Mouse (Mus musculus) CH12.LX (cell line): ENCODE data around the gene Lemd2. TPM values are rescaled to one million over a fixed set of nuclear protein-coding genes. Genes with fewer than 3 reads are reported as not detected.

Experiments
- DNase-seq: peaks from one replicate; pipeline ENCODE4 v3.0.0-alpha.2; 2013; ENCODE audit errors: extremely low read depth
- H3K27ac ChIP-seq: 2 replicates; pipeline ENCODE4 v1.5.1; 2012; ENCODE audit warnings: low read depth, mild to moderate bottlenecking, control low read depth, moderate library complexity; ENCODE audit not compliant: insufficient read depth
- H3K27me3 ChIP-seq: replicated peaks from 2 replicates; pipeline ENCODE3; 2012; ENCODE audit warnings: inconsistent platforms
- H3K36me3 ChIP-seq, 2 experiments: replicated peaks in 1 of 2; 2 replicates each; pipeline versions ENCODE3 to v1.6.1; 2012; ENCODE audit warnings: inconsistent platforms in 1 of 2, low read length in 1 of 2, mild to moderate bottlenecking in 1 of 2, mixed read lengths in 1 of 2, moderate library complexity in 1 of 2; ENCODE audit not compliant: control insufficient read depth in 1 of 2, insufficient read depth in 1 of 2
- H3K4me1 ChIP-seq, 2 experiments: 2 replicates each; pipeline ENCODE4 v1.6.1; 2012; ENCODE audit warnings: inconsistent platforms in 1 of 2, moderate library complexity in 1 of 2; ENCODE audit not compliant: insufficient read depth in 2 of 2, control insufficient read depth in 1 of 2
- H3K4me2 ChIP-seq: 2 replicates; pipeline ENCODE4 v1.6.1; 2012; ENCODE audit warnings: low read depth, mild to moderate bottlenecking, control low read depth; ENCODE audit not compliant: poor library complexity, insufficient read depth, severe bottlenecking
- H3K4me3 ChIP-seq, 3 experiments: fragments of 150-350 bp in 1 of 3; sonication (generic) in 1 of 3; replicated peaks in 1 of 3; 2 replicates each; pipeline versions ENCODE3 to v1.5.1; 2011 to 2012; ENCODE audit warnings: low read depth in 2 of 3, low read length in 2 of 3, mild to moderate bottlenecking in 2 of 3, moderate library complexity in 2 of 3, control low read depth in 1 of 3, improper control_type of control experiment in 1 of 3, inconsistent platforms in 1 of 3, mixed read lengths in 1 of 3; ENCODE audit not compliant: poor library complexity in 1 of 3
- H3K79me2 ChIP-seq: replicated peaks from 2 replicates; pipeline ENCODE4 v1.6.1; 2012; ENCODE audit warnings: mild to moderate bottlenecking, moderate library complexity; ENCODE audit not compliant: control insufficient read depth, poor library complexity, insufficient read depth, severe bottlenecking; ENCODE audit errors: extremely low read depth
- H3K9ac ChIP-seq: 2 replicates; pipeline ENCODE4 v1.6.1; 2012; ENCODE audit warnings: low read depth, mild to moderate bottlenecking, control low read depth, moderate library complexity; ENCODE audit not compliant: insufficient read depth
- H3K9me3 ChIP-seq: replicated peaks from 2 replicates; pipeline ENCODE3; 2012; ENCODE audit warnings: low read length, inconsistent platforms, mixed read lengths
- BHLHE40 ChIP-seq: IDR thresholded peaks from 2 replicates; pipeline ENCODE4 v1.6.1; 2011; ENCODE audit warnings: mild to moderate bottlenecking, low read depth, low read length, improper control_type of control experiment
- CHD1 ChIP-seq: IDR thresholded peaks from 2 replicates; pipeline ENCODE4 v1.6.1; 2012; ENCODE audit warnings: low read depth, low read length, improper control_type of control experiment, inconsistent platforms
- CHD2 ChIP-seq: IDR thresholded peaks from 2 replicates; pipeline ENCODE4 v1.6.1; 2011; ENCODE audit warnings: low read length, improper control_type of control experiment
- CTCF ChIP-seq, 2 experiments: IDR thresholded peaks in 1 of 2; conservative IDR thresholded peaks in 1 of 2; 2 replicates each; pipeline ENCODE4 v1.5.1; 2011 to 2012; ENCODE audit warnings: low read depth in 2 of 2, low read length in 2 of 2, improper control_type of control experiment in 1 of 2, inconsistent platforms in 1 of 2, mild to moderate bottlenecking in 1 of 2, moderate library complexity in 1 of 2
- E2F4 ChIP-seq: IDR thresholded peaks from 2 replicates; pipeline ENCODE4 v1.6.1; 2011; ENCODE audit warnings: low read depth, low read length, improper control_type of control experiment; ENCODE audit not compliant: insufficient replicate concordance
- ELF1 ChIP-seq: IDR thresholded peaks from 2 replicates; pipeline ENCODE4 v1.6.1; 2014; ENCODE audit warnings: low read depth, mild to moderate bottlenecking, inconsistent platforms, low read length, improper control_type of control experiment
- EP300 ChIP-seq: IDR thresholded peaks from 2 replicates; pipeline ENCODE4 v1.6.1; 2011; ENCODE audit warnings: low read length, improper control_type of control experiment
- ETS1 ChIP-seq: conservative IDR thresholded peaks from 2 replicates; pipeline ENCODE4 v1.6.1; 2012; ENCODE audit warnings: low read depth, mild to moderate bottlenecking, inconsistent platforms, low read length, improper control_type of control experiment, moderate library complexity
- GABPA ChIP-seq: IDR thresholded peaks from 2 replicates; pipeline ENCODE4 v1.6.1; 2012; ENCODE audit warnings: low read depth, low read length, improper control_type of control experiment, inconsistent platforms; ENCODE audit not compliant: insufficient replicate concordance
- HCFC1 ChIP-seq: IDR thresholded peaks from 2 replicates; pipeline ENCODE4 v1.6.1; 2012; ENCODE audit warnings: low read depth, mild to moderate bottlenecking, inconsistent platforms, low read length, improper control_type of control experiment
- IRF4 ChIP-seq: IDR thresholded peaks from 2 replicates; pipeline ENCODE4 v1.6.1; 2014; ENCODE audit warnings: low read depth, mild to moderate bottlenecking, inconsistent platforms, low read length, improper control_type of control experiment
- JUN ChIP-seq: IDR thresholded peaks from 2 replicates; pipeline ENCODE4 v1.6.1; 2011; ENCODE audit warnings: low read depth, mild to moderate bottlenecking, low read length, improper control_type of control experiment, moderate library complexity; ENCODE audit not compliant: insufficient read depth
- JUND ChIP-seq: conservative IDR thresholded peaks from 2 replicates; pipeline ENCODE4 v1.6.1; 2011; ENCODE audit warnings: low read depth, low read length, improper control_type of control experiment
- KAT2A ChIP-seq: IDR thresholded peaks from 2 replicates; pipeline ENCODE4 v1.6.1; 2012; ENCODE audit warnings: low read length, improper control_type of control experiment, inconsistent platforms; ENCODE audit not compliant: insufficient replicate concordance
- MAFK ChIP-seq: IDR thresholded peaks from 2 replicates; pipeline ENCODE4 v1.6.1; 2011; ENCODE audit warnings: low read length, improper control_type of control experiment; ENCODE audit not compliant: insufficient replicate concordance
- MAX ChIP-seq: IDR thresholded peaks from 2 replicates; pipeline ENCODE4 v1.6.1; 2011; ENCODE audit warnings: low read length, improper control_type of control experiment
- MAZ ChIP-seq: IDR thresholded peaks from 2 replicates; pipeline ENCODE4 v1.6.1; 2012; ENCODE audit warnings: low read depth, mild to moderate bottlenecking, inconsistent platforms, low read length, improper control_type of control experiment, moderate library complexity
- MEF2A ChIP-seq: IDR thresholded peaks from 2 replicates; pipeline ENCODE4 v1.6.1; 2014; ENCODE audit warnings: low read depth, mild to moderate bottlenecking, inconsistent platforms, low read length, improper control_type of control experiment, borderline replicate concordance
- MXI1 ChIP-seq: IDR thresholded peaks from 2 replicates; pipeline ENCODE4 v1.6.1; 2011; ENCODE audit warnings: mild to moderate bottlenecking, low read depth, low read length, improper control_type of control experiment
- MYC ChIP-seq: IDR thresholded peaks from 2 replicates; pipeline ENCODE4 v1.6.1; 2011; ENCODE audit warnings: low read depth, mild to moderate bottlenecking, improper control_type of control experiment, low read length
- NELFE ChIP-seq: IDR thresholded peaks from 2 replicates; pipeline ENCODE4 v1.6.1; 2011; ENCODE audit warnings: low read depth, low read length, improper control_type of control experiment
- NRF1 ChIP-seq: IDR thresholded peaks from 2 replicates; pipeline ENCODE4 v1.6.1; 2014; ENCODE audit warnings: low read depth, mild to moderate bottlenecking, inconsistent platforms, low read length, improper control_type of control experiment, moderate library complexity
- PAX5 ChIP-seq: IDR thresholded peaks from 2 replicates; pipeline ENCODE4 v1.6.1; 2012; ENCODE audit warnings: low read length, inconsistent platforms, mixed read lengths
- POLR2A ChIP-seq: IDR thresholded peaks from 2 replicates; pipeline ENCODE4 v1.6.1; 2011; ENCODE audit warnings: low read depth, mild to moderate bottlenecking, improper control_type of control experiment, low read length
- POLR2AphosphoS2 ChIP-seq: IDR thresholded peaks from 2 replicates; pipeline ENCODE4 v1.6.1; 2011; ENCODE audit warnings: low read depth, low read length, improper control_type of control experiment
- RAD21 ChIP-seq: IDR thresholded peaks from 2 replicates; pipeline ENCODE4 v1.6.1; 2011; ENCODE audit warnings: low read depth, mild to moderate bottlenecking, low read length, improper control_type of control experiment, moderate library complexity
- RCOR1 ChIP-seq: conservative IDR thresholded peaks from 2 replicates; pipeline ENCODE4 v1.6.1; 2012; ENCODE audit warnings: low read depth, mild to moderate bottlenecking, inconsistent platforms, low read length, improper control_type of control experiment
- SIN3A ChIP-seq: IDR thresholded peaks from 2 replicates; pipeline ENCODE4 v1.6.1; 2012; ENCODE audit warnings: low read length, improper control_type of control experiment, inconsistent platforms
- SMC3 ChIP-seq: IDR thresholded peaks from 2 replicates; pipeline ENCODE4 v1.6.1; 2011; ENCODE audit warnings: low read depth, low read length, improper control_type of control experiment
- TBP ChIP-seq: conservative IDR thresholded peaks from 2 replicates; pipeline ENCODE4 v1.6.1; 2011; ENCODE audit warnings: low read depth, low read length, improper control_type of control experiment
- TCF12 ChIP-seq: IDR thresholded peaks from 2 replicates; pipeline ENCODE4 v1.6.1; 2014; ENCODE audit warnings: low read depth, mild to moderate bottlenecking, inconsistent platforms, low read length, improper control_type of control experiment
- UBTF ChIP-seq: IDR thresholded peaks from 2 replicates; pipeline ENCODE4 v1.6.1; 2012; ENCODE audit warnings: low read depth, mild to moderate bottlenecking, inconsistent platforms, low read length, improper control_type of control experiment, moderate library complexity
- USF1 ChIP-seq: IDR thresholded peaks from 2 replicates; pipeline ENCODE4 v1.6.1; 2014; ENCODE audit warnings: low read depth, mild to moderate bottlenecking, inconsistent platforms, low read length, improper control_type of control experiment
- USF2 ChIP-seq: conservative IDR thresholded peaks from 2 replicates; pipeline ENCODE4 v1.6.1; 2011; ENCODE audit warnings: low read depth, low read length, improper control_type of control experiment
- ZC3H11A ChIP-seq: IDR thresholded peaks from 2 replicates; pipeline ENCODE4 v1.6.1; 2012; ENCODE audit warnings: low read depth, mild to moderate bottlenecking, inconsistent platforms, low read length, improper control_type of control experiment
- ZKSCAN1 ChIP-seq: IDR thresholded peaks from 2 replicates; pipeline ENCODE4 v1.6.1; 2012; ENCODE audit warnings: low read depth, inconsistent platforms, low read length, improper control_type of control experiment, borderline replicate concordance
- ZMIZ1 ChIP-seq: IDR thresholded peaks from 2 replicates; pipeline ENCODE4 v1.6.1; 2012; ENCODE audit warnings: low read depth, mild to moderate bottlenecking, inconsistent platforms, low read length, improper control_type of control experiment
- ZNF384 ChIP-seq: IDR thresholded peaks from 2 replicates; pipeline ENCODE4 v1.6.1; 2012; ENCODE audit warnings: low read depth, low read length, improper control_type of control experiment, inconsistent platforms
- dilution Hi-C: fragments of 300-500 bp; cut with MboI; formaldehyde crosslinking; loops from 2 replicates; pipeline ENCODE4 v1.14.3; 2020; ENCODE audit warnings: low sequenced_read_pairs; ENCODE audit not compliant: extremely low pct_unique_long_range_greater_than_20kb, extremely low pct_ligation_motif_present
- in situ Hi-C: fragments of 300-500 bp; cut with MboI; formaldehyde crosslinking; loops from 3 replicates; pipeline ENCODE4 v1.14.3; 2019; ENCODE audit warnings: low sequenced_read_pairs, low pct_ligation_motif_present, low pct_unique_long_range_greater_than_20kb, mixed read lengths
- polyA plus RNA-seq: library from polyadenylated mRNA; unstranded; fragments of >175 nt; gene quantifications from 2 replicates; pipeline ENCODE4 v1.2.1, GENCODE M21; 2012; ENCODE audit warnings: low read depth; ENCODE audit not compliant: insufficient read length
- total RNA-seq, 2 experiments: library from RNA; depleted of rRNA; stranded (reverse); fragments of 300-350 nt in 1 of 2; fragments of >200 nt in 1 of 2; gene quantifications; 2 replicates each; pipeline ENCODE4 v1.2.3; 2012 to 2014

Gene Lemd2
- total and polyA plus RNA-seq, 3 experiments: 15.1 to 28.8 (median 18.4) TPM

- peaks cover 0 to 3% of the 10 kb centered on the region in 2 experiments for H3K36me3 ChIP-seq
- TF ChIP-seq JUND (peak; percentile 35; the same call in 1 of the 2 replicates), NRF1 (no peak), POLR2AphosphoS2 (no peak), JUN (peak; percentile 11; the same call in 1 of the 2 replicates), ETS1 (peak; percentile 87), MXI1 (0 out of 2 replicates have a peak, but pooled peaks have one; percentile 54), ZMIZ1 (no peak; the same call in 1 of the 2 replicates), SIN3A (peak; percentile 79), MAFK (peak; percentile 50; the same call in 1 of the 2 replicates), RAD21 (peak; percentile 2), CHD1 (no peak), KAT2A (0 out of 2 replicates have a peak, but pooled peaks have one; percentile 62), TBP (peak; percentile 78; the same call in 1 of the 2 replicates), CHD2 (peak; percentile 84), EP300 (peak; percentile 85), E2F4 (no peak), ZNF384 (peak; percentile 98), MAX (peak; percentile 60; the same call in 1 of the 2 replicates), GABPA (no peak), TCF12 (peak; percentile 86), MAZ (peak; percentile 94), MEF2A (peak; percentile 90), USF2 (no peak), ZKSCAN1 (no peak), CTCF (conservative IDR thresholded peaks at IDR 0.05 in 1 of 2, IDR thresholded peaks at IDR 0.05 in 1 of 2; ENCODE audit: low read depth in 2 of 2, low read length in 2 of 2) (no peak), ZC3H11A (no peak), UBTF (peak; percentile 71; the same call in 1 of the 2 replicates), POLR2A (peak; percentile 77), ELF1 (peak; percentile 87), HCFC1 (peak; percentile 67), MYC (0 out of 2 replicates have a peak, but pooled peaks have one; percentile 48), SMC3 (peak; percentile 29), IRF4 (peak; percentile 91), BHLHE40 (peak; percentile 75), RCOR1 (peak; percentile 91; the same call in 1 of the 2 replicates), USF1 (no peak), PAX5 (no peak), NELFE (peak; percentile 74; the same call in 1 of the 2 replicates)
- TF ChIP-seq, all 38 proteins: peak for 26
- dilution Hi-C loops: no loop called here
- Histone ChIP-seq H3K27ac (peak overlapping the region; percentile 99), H3K9ac (peak overlapping the region; percentile 74), H3K4me3 (peak overlapping the region in 2 of 3 experiments; percentile 37 to 56), H3K9me3 (peaks cover 5% of the 10 kb centered on the region), H3K27me3 (no peaks in the 10 kb centered on the region), H3K79me2 (0 out of 2 replicates have a peak, but pooled peaks cover 1% of the 10 kb centered on the region), H3K4me2 (peak overlapping the region; percentile 78), H3K4me1 (peaks cover 53 to 82% of the 10 kb centered on the region in 2 experiments)
- in situ Hi-C loops: no loop called here
- DNase-seq: peak; percentile 83
Measured at GRCm38 (mm10) chr17:27173715-27174114, 30.6 kb downstream of the Lemd2 start.
